Mouse (Mus musculus) G1E (cell line): ENCODE results near the gene Gipr. TPM values are rescaled to one million over a fixed set of nuclear protein-coding genes. Genes with fewer than 3 reads are reported as not detected.

ENCODE experiments used
- ATAC-seq: 2 replicates; pipeline ENCODE4 v1.8.0; 2016; ENCODE audit warnings: mild to moderate bottlenecking; ENCODE audit not compliant: insufficient number of reproducible peaks, poor library complexity, low FRiP score, severe bottlenecking; ENCODE audit errors: extremely low read depth
- DNase-seq: peaks from one replicate; pipeline ENCODE4 v3.0.0; 2012; ENCODE audit warnings: low spot score
- H3K27me3 ChIP-seq: 2 replicates; pipeline ENCODE4 v1.6.1; 2012; ENCODE audit warnings: mild to moderate bottlenecking, low read length, inconsistent platforms; ENCODE audit not compliant: insufficient read depth
- H3K36me3 ChIP-seq: replicated peaks from 2 replicates; pipeline ENCODE3; 2012; ENCODE audit warnings: mild to moderate bottlenecking, inconsistent platforms
- H3K4me1 ChIP-seq: 2 replicates; pipeline ENCODE4 v1.6.1; 2012; ENCODE audit warnings: low read depth, low read length, inconsistent platforms, mixed read lengths; ENCODE audit not compliant: insufficient read depth
- H3K4me3 ChIP-seq: 2 replicates; pipeline ENCODE4 v1.5.1; 2012; ENCODE audit warnings: low read depth, mild to moderate bottlenecking, inconsistent platforms, low read length, moderate library complexity, mixed read lengths
- H3K9me3 ChIP-seq: replicated peaks from 2 replicates; pipeline ENCODE4 v1.6.1; 2012; ENCODE audit warnings: inconsistent platforms
- CTCF ChIP-seq: IDR thresholded peaks from 2 replicates; pipeline ENCODE4 v1.5.1; 2012; ENCODE audit warnings: low read depth, low read length, inconsistent platforms, mixed read lengths
- GATA1 ChIP-seq: IDR thresholded peaks from 2 replicates; pipeline ENCODE4 v1.6.1; 2012; ENCODE audit warnings: borderline replicate concordance, low read length, inconsistent platforms, mixed read lengths
- GATA2 ChIP-seq: IDR thresholded peaks from 2 replicates; pipeline ENCODE4 v1.6.1; 2012; ENCODE audit warnings: low read depth, low read length, inconsistent platforms, borderline replicate concordance
- POLR2AphosphoS5 ChIP-seq: IDR thresholded peaks from 2 replicates; pipeline ENCODE4 v1.6.1; 2012; ENCODE audit warnings: low read depth, low read length, inconsistent platforms; ENCODE audit not compliant: insufficient replicate concordance
- TAL1 ChIP-seq: conservative IDR thresholded peaks from 2 replicates; pipeline ENCODE4 v1.6.1; 2012; ENCODE audit warnings: low read depth, low read length, inconsistent platforms, mixed read lengths
- polyA plus RNA-seq: library from polyadenylated mRNA; stranded (reverse); fragments of >175 nt; gene quantifications from 2 replicates; pipeline ENCODE4 v1.2.3, GENCODE M21; 2012
- total RNA-seq, 2 experiments: library from RNA; stranded (forward) in 1 of 2; stranded (reverse) in 1 of 2; fragments of 200-1000 nt in 1 of 2; fragments of >200 nt in 1 of 2; fragmentation: Nextera tagmentation in 1 of 2; gene quantifications; 2 replicates each; pipeline ENCODE4 v1.2.3; 2014 to 2017

Gipr gene
- total and polyA plus RNA-seq, 3 experiments = 6.5 to 10.7 (median 7.1) TPM

- Histone ChIP-seq H3K9me3 (peaks cover 6% of the 10 kb centered on the region), H3K4me3 (no peak overlapping the region), H3K4me1 (peaks cover 10% of the 10 kb centered on the region), H3K27me3 (peaks cover 26% of the 10 kb centered on the region), H3K36me3 (peaks cover 10% of the 10 kb centered on the region)
- no peak for DNase-seq
- TF ChIP-seq GATA2 = no peak
- 0 out of 2 replicates have a peak, but pooled peaks have one; percentile 17 for TF ChIP-seq CTCF
- no peak for ATAC-seq
Observed at GRCm38 (mm10) chr7:19210010-19210409, 44.1 kb upstream of the Gipr start.

- H3K36me3 ChIP-seq = peaks cover 14% of the 10 kb centered on the region
- H3K4me1 ChIP-seq = peaks cover 6% of the 10 kb centered on the region
- no peak overlapping the region for H3K4me3 ChIP-seq
- H3K9me3 ChIP-seq = peaks cover 6% of the 10 kb centered on the region
- ATAC-seq (no peak), DNase-seq (no peak)
- TF ChIP-seq GATA1 (no peak), CTCF (no peak), TAL1 (no peak), GATA2 (no peak), POLR2AphosphoS5 (no peak)
- H3K27me3 ChIP-seq = peaks cover 23% of the 10 kb centered on the region
Observed at GRCm38 (mm10) chr7:19209494-19209893, 43.6 kb upstream of the Gipr start.

DNA sequence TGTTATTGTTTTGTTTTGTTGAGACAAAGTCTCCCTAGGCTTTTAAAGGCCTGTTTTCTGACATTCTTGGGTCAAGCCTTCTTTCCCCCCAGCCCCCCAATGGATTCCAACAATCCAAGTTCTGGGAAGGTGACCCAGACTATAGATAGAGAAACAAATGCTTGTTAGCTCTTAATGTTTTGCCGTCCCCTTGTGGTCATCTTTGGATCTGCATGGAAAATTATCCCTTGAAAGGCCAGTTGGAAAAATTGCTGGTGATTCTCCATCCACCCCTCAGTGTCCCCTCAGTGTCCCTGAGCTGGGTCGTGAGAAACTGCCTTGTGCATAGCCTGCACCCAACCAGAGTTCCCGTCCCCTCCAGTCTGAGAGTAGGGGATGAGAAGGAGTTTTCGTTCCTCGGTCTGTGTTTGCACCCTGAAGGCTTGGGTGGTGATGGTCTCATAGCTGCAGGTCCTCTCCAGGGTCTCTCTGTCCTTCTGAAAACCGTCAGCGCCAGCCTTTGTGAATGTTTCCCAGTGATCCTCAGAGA is 43.1 kb upstream of the Gipr start:
- peaks cover 6% of the 10 kb centered on the region for H3K9me3 ChIP-seq
- ATAC-seq = no peak
- no peak for DNase-seq
- peaks cover 19% of the 10 kb centered on the region for H3K36me3 ChIP-seq
- TF ChIP-seq POLR2AphosphoS5 (no peak), CTCF (peak; percentile 74), TAL1 (no peak)
- H3K27me3 ChIP-seq = peaks cover 18% of the 10 kb centered on the region
- no peak overlapping the region for H3K4me3 ChIP-seq
- peaks cover under 1% of the 10 kb centered on the region for H3K4me1 ChIP-seq

DNA sequence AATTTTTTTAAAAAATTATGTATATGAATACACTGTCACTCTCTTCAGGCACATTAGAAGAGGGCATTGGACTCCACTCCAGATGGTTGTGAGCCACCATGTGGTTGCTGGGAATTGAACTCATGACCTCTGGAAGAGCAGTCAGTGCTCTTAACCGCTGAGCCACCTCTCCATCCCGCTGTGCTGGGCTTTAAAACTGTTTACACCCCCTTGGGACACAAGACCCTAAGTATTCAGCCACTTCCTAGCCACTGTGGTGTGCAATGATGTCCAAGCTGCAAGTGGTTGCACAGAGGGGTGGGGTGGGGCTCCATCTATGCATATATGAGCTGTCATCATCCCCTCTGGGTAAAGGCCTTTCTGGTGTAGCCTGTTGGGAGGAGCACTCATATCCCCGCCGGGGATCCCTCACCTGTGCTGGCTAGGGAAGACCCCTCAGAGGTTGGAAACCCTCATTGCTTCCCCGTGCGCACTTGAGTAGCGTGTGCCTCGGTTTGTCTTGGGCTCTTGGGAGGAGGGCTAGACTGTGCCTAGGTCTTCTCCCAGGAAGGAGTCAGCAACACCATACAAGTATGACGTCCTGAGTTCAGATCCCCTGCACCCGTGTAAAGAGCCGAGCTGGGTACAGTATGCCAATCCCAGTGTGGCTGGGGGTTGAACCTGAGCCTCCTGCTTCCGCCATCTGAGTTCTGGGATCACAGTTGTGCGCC is 42.4 kb upstream of the Gipr start:
- no peaks in the 10 kb centered on the region; the same call in none of the 2 replicates for H3K4me1 ChIP-seq
- DNase-seq (no peak), ATAC-seq (no peak)
- peaks cover 6% of the 10 kb centered on the region for H3K9me3 ChIP-seq
- no peak overlapping the region for H3K4me3 ChIP-seq
- H3K27me3 ChIP-seq = peaks cover 14% of the 10 kb centered on the region
- no peak for TF ChIP-seq TAL1
- TF ChIP-seq GATA2 = no peak
- TF ChIP-seq POLR2AphosphoS5 = no peak
- TF ChIP-seq CTCF = no peak
- TF ChIP-seq GATA1 = no peak
- peaks cover 24% of the 10 kb centered on the region for H3K36me3 ChIP-seq

DNA sequence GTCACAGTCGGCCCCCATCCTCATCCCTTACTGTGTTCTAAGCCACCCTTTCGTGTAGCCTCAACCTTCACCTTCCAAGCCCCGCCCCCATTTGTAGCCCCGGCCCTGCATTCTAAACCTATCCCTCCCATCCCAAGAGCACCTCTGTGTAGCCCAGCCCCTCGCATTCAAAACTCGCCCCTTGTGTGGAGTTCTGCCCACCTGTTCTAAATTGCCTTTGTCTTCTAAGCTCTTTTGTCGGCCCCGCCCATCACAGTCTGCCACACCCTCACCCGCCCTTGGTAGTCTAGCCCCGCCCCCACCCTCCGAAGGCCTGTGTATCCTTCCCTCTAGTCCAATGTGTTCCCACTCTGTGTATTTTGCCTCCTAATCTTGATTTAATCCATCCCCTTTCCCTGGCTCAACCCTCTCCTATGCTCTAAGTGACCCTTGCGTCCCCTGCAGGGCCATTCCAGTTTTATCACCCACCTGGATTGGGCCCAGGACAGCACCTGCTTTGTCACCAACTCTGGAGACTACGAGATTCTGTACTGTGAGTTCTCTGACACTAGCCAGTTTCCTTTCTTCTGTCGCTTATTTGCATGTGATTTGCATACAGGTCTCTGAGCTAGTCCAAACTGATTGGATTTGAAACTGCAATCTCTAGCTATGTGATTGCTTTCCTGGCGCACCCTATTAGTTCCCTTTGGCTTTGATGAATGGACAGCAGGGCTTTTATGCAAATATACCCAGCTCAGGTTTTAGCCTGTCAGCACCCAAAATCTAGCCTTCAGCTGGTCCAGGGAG is 36.3 kb upstream of the Gipr start:
- TF ChIP-seq GATA1 (no peak), CTCF (no peak), TAL1 (no peak), POLR2AphosphoS5 (no peak), GATA2 (no peak)
- Histone ChIP-seq H3K4me1 (peaks cover 15% of the 10 kb centered on the region; the same call in 1 of the 2 replicates), H3K4me3 (no peak overlapping the region), H3K36me3 (peaks cover 63% of the 10 kb centered on the region), H3K9me3 (no peaks in the 10 kb centered on the region), H3K27me3 (no peaks in the 10 kb centered on the region)
- ATAC-seq (no peak), DNase-seq (no peak)

DNA sequence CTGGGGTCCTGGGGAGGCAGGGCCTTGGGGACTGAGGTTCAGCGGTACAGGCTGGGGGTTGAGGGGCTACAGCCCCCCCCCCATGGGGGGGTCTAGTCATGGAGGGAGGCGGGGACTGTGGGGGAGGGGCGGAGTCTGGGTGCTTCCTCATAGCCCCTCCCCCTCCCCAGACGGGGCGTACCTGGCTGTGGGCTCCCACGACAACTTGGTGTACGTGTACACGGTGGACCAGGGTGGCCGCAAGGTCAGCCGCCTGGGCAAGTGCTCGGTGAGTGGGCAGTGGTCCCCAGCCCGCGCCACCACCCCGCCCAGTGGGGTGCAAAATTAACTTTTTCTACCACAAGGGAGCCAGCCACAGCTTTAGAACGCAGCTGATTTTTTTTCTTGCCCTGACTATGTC is 35.7 kb upstream of the Gipr start:
- DNase-seq = no peak
- Histone ChIP-seq H3K9me3 (no peaks in the 10 kb centered on the region), H3K36me3 (peaks cover 69% of the 10 kb centered on the region), H3K27me3 (no peaks in the 10 kb centered on the region), H3K4me3 (no peak overlapping the region), H3K4me1 (peaks cover 15% of the 10 kb centered on the region; the same call in 1 of the 2 replicates)
- TF ChIP-seq CTCF (no peak), TAL1 (no peak), POLR2AphosphoS5 (no peak), GATA2 (no peak), GATA1 (no peak)
- ATAC-seq = no peak
